Mouse (Mus musculus) E14TG2a.4 (cell line): ENCODE results near the gene Psap.

Experiments
- CTCF ChIP-seq: conservative IDR thresholded peaks from 2 replicates; pipeline ENCODE4 v1.5.1; 2014; ENCODE audit warnings: low read length
- POU5F1 ChIP-seq: IDR thresholded peaks from 2 replicates; pipeline ENCODE4 v1.6.1; 2014; ENCODE audit warnings: low read length, borderline replicate concordance

- TF ChIP-seq CTCF (no peak), POU5F1 (no peak)
Observed at GRCm38 (mm10) chr10:60310629-60311028, 33.2 kb downstream of the Psap start.
